8 mouse cellular contexts compared by ENCODE assay signal in genomic region chr8:61515931-61516744, GRCm38 (mm10). TPM values are rescaled to one million over a fixed set of nuclear protein-coding genes. Genes with fewer than 3 reads are reported as not detected.
DNase-seq lines count a peak whose midpoint lies in the region; ATAC-seq and TF ChIP-seq lines count a peak whose summit lies in the region.

No protein-coding gene starts in this region.

- no peak for TF ChIP-seq POLR2A in small intestine, adult 2 months (IDR thresholded peaks at IDR 0.05; ENCODE audit: low read depth, low read length)

- DNase-seq in cerebellum, postnatal 14 days: peak; percentile 95 to 96
- peak; percentile 82 to 85 for DNase-seq in frontal cortex, postnatal 25 days (ENCODE audit: low spot score in 2 of 2)
- DNase-seq in left cerebral cortex, adult 2 months (ENCODE audit: extremely low spot score in 1 of 2, low spot score in 2 of 2): peak; percentile 85 to 87
- peak; percentile 99 for DNase-seq in midbrain, embryonic 11.5 days (ENCODE audit: low spot score, missing footprints)

- peaks cover 16% of the 10 kb centered on the region; the same call in 1 of the 2 replicates for H3K4me1 ChIP-seq in midbrain, embryonic 11.5 days (ENCODE audit: control insufficient read depth, insufficient read depth, low read length)
- H3K4me1 ChIP-seq in small intestine, adult 2 months (ENCODE audit: control insufficient read depth, insufficient read depth, insufficient read length, low read length): no peaks in the 10 kb centered on the region

- H3K4me3 ChIP-seq in left cerebral cortex, adult 2 months: peak overlapping the region; percentile 2; the same call in 1 of the 2 replicates
- H3K4me3 ChIP-seq in midbrain, embryonic 11.5 days (ENCODE audit: low read depth, low read length): no peak overlapping the region
- H3K4me3 ChIP-seq in small intestine, adult 2 months (ENCODE audit: low read depth, low read length): no peak overlapping the region

- H3K27ac ChIP-seq in left cerebral cortex, adult 2 months: no peak overlapping the region
- peak overlapping the region; percentile 82 for H3K27ac ChIP-seq in midbrain, embryonic 11.5 days (ENCODE audit: low read depth, low read length)
- H3K27ac ChIP-seq in small intestine, adult 2 months (ENCODE audit: insufficient read depth, low read depth, low read length): no peak overlapping the region

- ATAC-seq in activated CD4-positive, CD25-positive, alpha-beta regulatory T cell, adult 4 months: peak; percentile 76
- peak; percentile 87 for ATAC-seq in inflammation-experienced regulatory T-cells, adult 6 months
- peak; percentile 90 for ATAC-seq in midbrain, embryonic 11.5 days (ENCODE audit: low FRiP score)
- ATAC-seq in erythroblast, adult 5-6 weeks (replicated peaks; ENCODE audit: low FRiP score, poor library complexity, severe bottlenecking): no peak

- H3K4me2 ChIP-seq in midbrain, embryonic 11.5 days: 0 out of 2 replicates have a peak overlapping the region, but pooled peaks have one; percentile 6

- no peaks in the 10 kb centered on the region for H3K27me3 ChIP-seq in midbrain, embryonic 11.5 days (ENCODE audit: control insufficient read depth, insufficient read depth, low read length)
- H3K27me3 ChIP-seq in small intestine, adult 2 months (ENCODE audit: control insufficient read depth, insufficient read depth, low read length): no peaks in the 10 kb centered on the region

- TF ChIP-seq CTCF in left cerebral cortex, adult 2 months (IDR thresholded peaks at IDR 0.05): peak; percentile 95
- peak; percentile 88; the same call in 1 of the 2 replicates for TF ChIP-seq CTCF in small intestine, adult 2 months (IDR thresholded peaks at IDR 0.05; ENCODE audit: extremely low read depth, insufficient read length, insufficient replicate concordance, low read depth, low read length)

- H3K9ac ChIP-seq in midbrain, embryonic 11.5 days (ENCODE audit: low read length): no peak overlapping the region

- intact Hi-C loops in left cerebral cortex, adult 2 months (cut with DNase I): loop anchor here (2.0 to 10.0 kb wide), 4 partner anchors 441 to 1011 kb away; partner anchors contain the start of genes Aadat and Gm10283

- no peaks in the 10 kb centered on the region for H3K9me3 ChIP-seq in midbrain, embryonic 11.5 days (ENCODE audit: control insufficient read depth, low read length)

- 42% methylated on average over 25 of the region's 25 CpGs for WGBS in midbrain, embryonic 11.5 days
- 54% methylated on average over 25 of the region's 25 CpGs for WGBS in small intestine, adult 2 months

- peaks cover 7% of the 10 kb centered on the region; the same call in 1 of the 2 replicates for H3K36me3 ChIP-seq in midbrain, embryonic 11.5 days (ENCODE audit: control insufficient read depth, insufficient read depth, low read length)
- H3K36me3 ChIP-seq in small intestine, adult 2 months (ENCODE audit: control insufficient read depth, insufficient read depth, low read length): peaks cover 41% of the 10 kb centered on the region

RNA-seq across cellular contexts. Expression of gene Cbr4, which starts 28.6 kb away (rescaled TPM):
- 10 to 100 TPM; 17.3 to 27.7 TPM for polyA plus RNA-seq in activated CD4-positive, CD25-positive, alpha-beta regulatory T cell, adult 4 months (2017; shearing (Covaris generic))
- 10 to 100 TPM; 19.9 to 25.3 (median 23.4) TPM for polyA plus RNA-seq in inflammation-experienced regulatory T-cells, adult 6 months (2017; shearing (Covaris generic))
- 10 to 100 TPM; 18.6 to 19.1 TPM for total RNA-seq in left cerebral cortex, adult 2 months (2021)
- 27.0 and 27.1 TPM in 2 replicates for polyA plus RNA-seq in midbrain, embryonic 11.5 days (2014; fragmentation: Nextera tagmentation; extraction: Ambion mirVana)
- 0.83 and 1.4 TPM in 2 replicates for polyA plus RNA-seq in small intestine, adult 2 months (2012; rRNA removed)
- 4.8 and 9.0 TPM in 2 replicates for total RNA-seq in erythroblast, adult 5-6 weeks (2015; ENCODE audit: low replicate concordance)
- total RNA-seq in erythroblast, adult 5-6 weeks (2017; ENCODE audit: low replicate concordance): 5.3 and 12.3 TPM in 2 replicates
